Mouse (Mus musculus) embryonic facial prominence, embryonic 12.5 days (tissue): ENCODE data around the gene Aen. TPM values are rescaled to one million over a fixed set of nuclear protein-coding genes. Genes with fewer than 3 reads are reported as not detected.

Source experiments
- ATAC-seq: fragments of 200-750 bp; cut with Nextera tagmentation; 2 replicates; pipeline ENCODE4 v1.8.0; 2017; ENCODE audit not compliant: insufficient number of reproducible peaks, insufficient read depth, low FRiP score, low TSS enrichment
- H3K27ac ChIP-seq: fragments of 300-500 bp; sonication (generic); 2 replicates; pipeline ENCODE4 v1.5.1; 2016; ENCODE audit warnings: mild to moderate bottlenecking
- H3K27me3 ChIP-seq: fragments of 300-500 bp; sonication (generic); 2 replicates; pipeline ENCODE4 v1.6.1; 2016; ENCODE audit warnings: mild to moderate bottlenecking, moderate library complexity
- H3K36me3 ChIP-seq: fragments of 300-500 bp; sonication (generic); 2 replicates; pipeline ENCODE4 v1.6.1; 2016; ENCODE audit warnings: mild to moderate bottlenecking
- H3K4me1 ChIP-seq: fragments of 300-500 bp; sonication (generic); 2 replicates; pipeline ENCODE4 v1.6.1; 2016
- H3K4me2 ChIP-seq: fragments of 300-500 bp; sonication (generic); replicated peaks from 2 replicates; pipeline ENCODE4 v1.6.1; 2016; ENCODE audit warnings: mild to moderate bottlenecking, moderate library complexity
- H3K4me3 ChIP-seq: fragments of 300-500 bp; sonication (generic); 2 replicates; pipeline ENCODE4 v1.5.1; 2016; ENCODE audit warnings: mild to moderate bottlenecking
- H3K9ac ChIP-seq: fragments of 300-500 bp; sonication (generic); 2 replicates; pipeline ENCODE4 v1.6.1; 2016; ENCODE audit warnings: mild to moderate bottlenecking, moderate library complexity
- H3K9me3 ChIP-seq: fragments of 300-500 bp; sonication (generic); 2 replicates; pipeline ENCODE4 v1.6.1; 2016; ENCODE audit warnings: mild to moderate bottlenecking, moderate library complexity
- WGBS: fragments of 180-500 bp; shearing (Covaris S2); methylation state at CpG from one replicate; pipeline ENCODE4 v1.1.7; 2016; 5-methylcytosine and 5-hydroxymethylcytosine counted together
- polyA plus RNA-seq: library from polyadenylated mRNA; unstranded; fragments of >200 nt; fragmentation: Nextera tagmentation; extraction: Ambion mirVana; gene quantifications from 2 replicates; pipeline ENCODE4 v1.2.1, GENCODE M21; 2016

Gene Aen
- polyA plus RNA-seq, 1 experiment from 2014 or later = 43.4 TPM

- WGBS = 13% methylated on average over 16 of the region's 16 CpGs
- peak overlapping the region; percentile 38; the same call in 1 of the 2 replicates for H3K9ac ChIP-seq
- ATAC-seq = no peak; the same call in 1 of the 2 replicates
Observed at GRCm38 (mm10) chr7:78881607-78882468, 13.8 kb upstream of the Aen start.

GRCm38 (mm10) chr7:78882469-78882837 lies 13.2 kb upstream of the Aen start:
- peak overlapping the region; percentile 26 for H3K4me3 ChIP-seq
- H3K4me1 ChIP-seq = peaks cover 22% of the 10 kb centered on the region; the same call in 1 of the 2 replicates
- ATAC-seq = no peak
- no peak overlapping the region for H3K27ac ChIP-seq
- peak overlapping the region; percentile 56 for H3K4me2 ChIP-seq
- peaks cover 47% of the 10 kb centered on the region for H3K27me3 ChIP-seq
- no peaks in the 10 kb centered on the region for H3K36me3 ChIP-seq
- no peaks in the 10 kb centered on the region for H3K9me3 ChIP-seq
- 2% methylated on average over 20 of the region's 23 CpGs for WGBS
- H3K9ac ChIP-seq = peak overlapping the region; percentile 38; the same call in 1 of the 2 replicates

More at GRCm38 (mm10) chr7:78881607-78882468, 13.8 kb upstream of the Aen start:
- Histone ChIP-seq H3K4me2 (peak overlapping the region; percentile 56), H3K4me1 (peaks cover 19% of the 10 kb centered on the region; the same call in 1 of the 2 replicates), H3K4me3 (peak overlapping the region; percentile 26), H3K27ac (no peak overlapping the region), H3K27me3 (peaks cover 47% of the 10 kb centered on the region), H3K36me3 (no peaks in the 10 kb centered on the region), H3K9me3 (no peaks in the 10 kb centered on the region)

- H3K9me3 ChIP-seq = no peaks in the 10 kb centered on the region
- ATAC-seq = no peak
- 3% methylated on average over 34 of the region's 34 CpGs for WGBS
- peak overlapping the region; percentile 38; the same call in 1 of the 2 replicates for H3K9ac ChIP-seq
- H3K27me3 ChIP-seq = peaks cover 54% of the 10 kb centered on the region
- H3K4me3 ChIP-seq = peak overlapping the region; percentile 26
- no peaks in the 10 kb centered on the region for H3K36me3 ChIP-seq
- no peak overlapping the region for H3K27ac ChIP-seq
- H3K4me1 ChIP-seq = peaks cover 25% of the 10 kb centered on the region; the same call in 1 of the 2 replicates
- H3K4me2 ChIP-seq = peak overlapping the region; percentile 56
Observed at GRCm38 (mm10) chr7:78883016-78883725, 12.5 kb upstream of the Aen start.

- peak overlapping the region; percentile 26 for H3K4me3 ChIP-seq
- no peak overlapping the region for H3K27ac ChIP-seq
Observed at GRCm38 (mm10) chr7:78883726-78884060, 12.0 kb upstream of the Aen start.

GRCm38 (mm10) chr7:78884139-78884538 lies 11.5 kb upstream of the Aen start:
- peaks cover 25% of the 10 kb centered on the region; the same call in 1 of the 2 replicates for H3K4me1 ChIP-seq
- no peaks in the 10 kb centered on the region for H3K9me3 ChIP-seq
- no peak for ATAC-seq
- H3K36me3 ChIP-seq = no peaks in the 10 kb centered on the region
- no peak overlapping the region for H3K9ac ChIP-seq
- H3K4me2 ChIP-seq = no peak overlapping the region
- no peak overlapping the region for H3K27ac ChIP-seq
- peaks cover 62% of the 10 kb centered on the region for H3K27me3 ChIP-seq
- 13% methylated on average over 6 of the region's 6 CpGs for WGBS
- H3K4me3 ChIP-seq = no peak overlapping the region

More at GRCm38 (mm10) chr7:78883726-78884060, 12.0 kb upstream of the Aen start:
- ATAC-seq = no peak
- Histone ChIP-seq H3K27me3 (peaks cover 59% of the 10 kb centered on the region), H3K4me2 (peak overlapping the region; percentile 56), H3K36me3 (no peaks in the 10 kb centered on the region), H3K9me3 (no peaks in the 10 kb centered on the region), H3K4me1 (peaks cover 25% of the 10 kb centered on the region; the same call in 1 of the 2 replicates), H3K9ac (no peak overlapping the region)
- WGBS = 9% methylated on average over 8 of the region's 8 CpGs

- Histone ChIP-seq H3K9ac (no peak overlapping the region), H3K27me3 (peaks cover 74% of the 10 kb centered on the region), H3K9me3 (no peaks in the 10 kb centered on the region), H3K36me3 (no peaks in the 10 kb centered on the region), H3K4me2 (no peak overlapping the region), H3K4me3 (no peak overlapping the region), H3K27ac (no peak overlapping the region), H3K4me1 (peaks cover 25% of the 10 kb centered on the region; the same call in 1 of the 2 replicates)
- ATAC-seq = no peak
- WGBS = 87% methylated on average over 5 of the region's 5 CpGs
Observed at GRCm38 (mm10) chr7:78885404-78885803, 10.2 kb upstream of the Aen start.

GRCm38 (mm10) chr7:78886496-78886895 lies 9.2 kb upstream of the Aen start:
- Histone ChIP-seq H3K9me3 (no peaks in the 10 kb centered on the region), H3K4me2 (no peak overlapping the region), H3K27me3 (peaks cover 66% of the 10 kb centered on the region), H3K4me3 (no peak overlapping the region), H3K36me3 (no peaks in the 10 kb centered on the region), H3K9ac (no peak overlapping the region), H3K4me1 (peaks cover 24% of the 10 kb centered on the region; the same call in 1 of the 2 replicates), H3K27ac (no peak overlapping the region)
- WGBS = 76% methylated on average over 4 of the region's 4 CpGs
- no peak for ATAC-seq

- H3K27me3 ChIP-seq = peaks cover 57% of the 10 kb centered on the region
- 37% methylated on average over 9 of the region's 9 CpGs for WGBS
- no peaks in the 10 kb centered on the region for H3K36me3 ChIP-seq
- H3K9me3 ChIP-seq = no peaks in the 10 kb centered on the region
- no peak overlapping the region for H3K27ac ChIP-seq
- no peak overlapping the region for H3K4me3 ChIP-seq
- peaks cover 16% of the 10 kb centered on the region; the same call in 1 of the 2 replicates for H3K4me1 ChIP-seq
- H3K4me2 ChIP-seq = no peak overlapping the region
- peak; percentile 24; the same call in 1 of the 2 replicates for ATAC-seq
- H3K9ac ChIP-seq = 0 out of 2 replicates have a peak overlapping the region, but pooled peaks have one; percentile 2
Observed at GRCm38 (mm10) chr7:78887431-78887842, 8.2 kb upstream of the Aen start.

- no peak overlapping the region for H3K27ac ChIP-seq
- no peak overlapping the region for H3K9ac ChIP-seq
- no peaks in the 10 kb centered on the region for H3K9me3 ChIP-seq
- H3K4me3 ChIP-seq = no peak overlapping the region
- 0 out of 2 replicates have a peak, but pooled peaks cover 5% of the 10 kb centered on the region for H3K4me1 ChIP-seq
- 2% methylated on average over 16 of the region's 16 CpGs for WGBS
- H3K27me3 ChIP-seq = peaks cover 30% of the 10 kb centered on the region
- H3K36me3 ChIP-seq = no peaks in the 10 kb centered on the region
- no peak for ATAC-seq
- H3K4me2 ChIP-seq = no peak overlapping the region
Observed at GRCm38 (mm10) chr7:78890641-78891040, 5.0 kb upstream of the Aen start.

GRCm38 (mm10) chr7:78893917-78894316 lies 1.7 kb upstream of the Aen start:
- Histone ChIP-seq H3K9me3 (no peaks in the 10 kb centered on the region), H3K4me3 (no peak overlapping the region), H3K27ac (no peak overlapping the region), H3K27me3 (peaks cover 13% of the 10 kb centered on the region), H3K9ac (no peak overlapping the region), H3K4me1 (peaks cover 10% of the 10 kb centered on the region), H3K36me3 (0 out of 2 replicates have a peak, but pooled peaks cover 8% of the 10 kb centered on the region), H3K4me2 (no peak overlapping the region)
- 87% methylated on average over 10 of the region's 10 CpGs for WGBS
- ATAC-seq = no peak

- Histone ChIP-seq H3K4me2 (peak overlapping the region; percentile 89), H3K36me3 (0 out of 2 replicates have a peak, but pooled peaks cover 8% of the 10 kb centered on the region), H3K9me3 (no peaks in the 10 kb centered on the region), H3K27ac (no peak overlapping the region), H3K4me3 (peak overlapping the region; percentile 86), H3K4me1 (peaks cover 10% of the 10 kb centered on the region), H3K9ac (no peak overlapping the region), H3K27me3 (peaks cover 1% of the 10 kb centered on the region)
- ATAC-seq = no peak
- 57% methylated on average over 13 of the region's 13 CpGs for WGBS
Observed at GRCm38 (mm10) chr7:78895021-78895652, 517 bp upstream of the Aen start.
